Mouse (Mus musculus) thymus, postnatal 25 days (tissue): ENCODE measurements at regions not wholly inside any gene's neighbourhood (a gene's known extent, or its start where the extent isn't known, plus 50 kb on each side); places are given as distances from the start of the nearest gene placed in this dataset.

Source experiments
- DNase-seq: peaks from one replicate; pipeline ENCODE4 v3.0.0; 2022

- DNase-seq, result no peak
Measured at GRCm38 (mm10) chr17:66259697-66260096, 136.4 kb downstream of the Ddx11 start.

- no peak for DNase-seq
Measured at GRCm38 (mm10) chr17:66262681-66263240, 139.4 kb downstream of the Ddx11 start.

GRCm38 (mm10) chr17:66263405-66263804 lies 140.1 kb downstream of the Ddx11 start:
- no peak for DNase-seq

- DNase-seq, result no peak
Measured at GRCm38 (mm10) chr17:66266803-66267202, 143.5 kb downstream of the Ddx11 start.

- no peak for DNase-seq
Measured at GRCm38 (mm10) chr17:66267831-66268230, 144.5 kb downstream of the Ddx11 start.

- DNase-seq, result no peak
Measured at GRCm38 (mm10) chr17:66269567-66269966, 146.2 kb downstream of the Ddx11 start.

GRCm38 (mm10) chr17:66271906-66272305 lies 148.6 kb downstream of the Ddx11 start:
- no peak for DNase-seq

GRCm38 (mm10) chr17:66276778-66277177 lies 153.5 kb downstream of the Ddx11 start:
- DNase-seq, result no peak

GRCm38 (mm10) chr17:66278037-66278436 lies 154.7 kb downstream of the Ddx11 start:
- no peak for DNase-seq

GRCm38 (mm10) chr17:66285295-66285694 lies 162.0 kb downstream of the Ddx11 start:
- no peak for DNase-seq
